Mouse (Mus musculus) neural tube, embryonic 12.5 days (tissue): ENCODE results near the gene Podxl2. TPM values are rescaled to one million over a fixed set of nuclear protein-coding genes. Genes with fewer than 3 reads are reported as not detected.

Source experiments
- ATAC-seq: fragments of 200-750 bp; cut with Nextera tagmentation; 2 replicates; pipeline ENCODE4 v1.8.0; 2017; ENCODE audit warnings: low read depth, mild to moderate bottlenecking, moderate TSS enrichment, moderate library complexity; ENCODE audit not compliant: low FRiP score
- H3K27ac ChIP-seq: fragments of 300-500 bp; sonication (generic); 2 replicates; pipeline ENCODE4 v1.5.1; 2016
- H3K27me3 ChIP-seq: fragments of 300-500 bp; sonication (generic); replicated peaks from 2 replicates; pipeline ENCODE4 v1.6.1; 2016; ENCODE audit warnings: mild to moderate bottlenecking
- H3K36me3 ChIP-seq: fragments of 300-500 bp; sonication (generic); 2 replicates; pipeline ENCODE4 v1.6.1; 2016; ENCODE audit warnings: mild to moderate bottlenecking
- H3K4me1 ChIP-seq: fragments of 300-500 bp; sonication (generic); 2 replicates; pipeline ENCODE4 v1.6.1; 2016
- H3K4me2 ChIP-seq: fragments of 300-500 bp; sonication (generic); replicated peaks from 2 replicates; pipeline ENCODE4 v1.6.1; 2016; ENCODE audit warnings: mild to moderate bottlenecking
- H3K4me3 ChIP-seq: fragments of 300-500 bp; sonication (generic); 2 replicates; pipeline ENCODE4 v1.5.1; 2016
- H3K9ac ChIP-seq: fragments of 300-500 bp; sonication (generic); 2 replicates; pipeline ENCODE4 v1.6.1; 2016; ENCODE audit warnings: mild to moderate bottlenecking
- H3K9me3 ChIP-seq: fragments of 300-500 bp; sonication (generic); 2 replicates; pipeline ENCODE4 v1.6.1; 2016; ENCODE audit warnings: mild to moderate bottlenecking
- WGBS: fragments of 180-500 bp; shearing (Covaris S2); methylation state at CpG from one replicate; pipeline ENCODE4 v1.1.7; 2016; 5-methylcytosine and 5-hydroxymethylcytosine counted together
- polyA plus RNA-seq: library from polyadenylated mRNA; unstranded; fragments of >200 nt; fragmentation: Nextera tagmentation; extraction: Ambion mirVana; gene quantifications from 2 replicates; pipeline ENCODE4 v1.2.1, GENCODE M21; 2016

Podxl2 gene
- polyA plus RNA-seq, 1 experiment from 2014 or later, result 362 TPM

DNA sequence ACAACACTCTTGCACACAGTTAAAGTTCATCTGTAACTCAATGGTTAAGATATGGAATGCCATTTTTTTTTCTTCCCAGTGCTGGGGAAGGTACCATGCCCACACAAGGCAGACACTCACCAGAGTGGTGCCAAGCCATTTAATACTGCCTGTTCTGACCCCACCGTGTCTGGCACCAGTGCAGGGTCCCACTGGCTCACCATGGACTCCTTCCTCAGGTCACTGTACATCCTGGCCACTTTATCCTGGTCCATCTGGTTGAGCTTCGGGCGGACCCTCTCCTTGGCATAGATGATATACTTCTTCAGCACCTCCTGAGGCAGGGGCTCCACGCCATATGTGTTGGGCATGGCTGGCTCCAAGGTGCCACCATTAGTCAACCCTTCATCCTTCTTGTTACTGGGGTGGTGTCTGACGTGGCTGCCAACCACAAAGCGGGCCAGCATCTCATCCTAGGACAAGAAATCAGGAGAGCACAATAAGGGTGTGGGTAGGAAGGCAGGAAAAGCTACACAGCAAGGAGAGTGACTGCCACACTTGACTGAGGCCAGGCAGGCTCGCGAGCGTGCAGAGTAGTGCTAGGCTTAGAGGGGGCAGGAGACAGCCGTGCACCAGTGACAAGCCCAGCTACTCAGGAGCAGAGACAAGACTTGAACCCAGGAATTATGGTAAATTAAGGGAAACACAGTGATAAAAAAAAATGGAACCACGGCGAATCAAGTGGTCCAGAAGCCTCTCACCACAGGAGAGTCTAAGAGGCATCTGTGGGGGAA lies 11.0 kb upstream of the Podxl2 start:
- Histone ChIP-seq H3K36me3 (peaks cover 81% of the 10 kb centered on the region), H3K4me3 (no peak overlapping the region), H3K4me2 (no peak overlapping the region), H3K27ac (no peak overlapping the region), H3K4me1 (peaks cover 3% of the 10 kb centered on the region; the same call in 1 of the 2 replicates), H3K27me3 (no peaks in the 10 kb centered on the region), H3K9ac (no peak overlapping the region), H3K9me3 (no peaks in the 10 kb centered on the region)
- WGBS, result 81% methylated on average over 12 of the region's 12 CpGs
- 0 out of 2 replicates have a peak, but pooled peaks have one; percentile 5 for ATAC-seq

DNA sequence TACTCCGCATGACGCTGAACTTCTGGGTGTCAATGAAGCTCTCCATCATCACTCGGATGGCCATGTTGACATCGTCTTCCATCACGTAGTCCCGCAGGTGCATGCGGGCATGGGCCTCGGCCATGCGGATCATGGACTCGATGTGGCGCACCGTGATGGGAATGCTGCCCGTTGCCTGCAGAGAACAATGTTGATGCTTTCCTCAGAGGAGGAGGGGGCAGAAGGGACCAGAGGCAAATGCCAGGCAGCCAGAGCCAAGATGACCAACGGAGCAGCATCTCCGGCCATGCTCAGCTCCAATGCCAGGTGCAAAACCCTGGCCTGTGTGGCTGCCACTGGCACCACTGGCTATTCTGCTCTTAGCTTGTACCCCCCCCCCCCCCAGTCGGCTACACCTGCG lies 9.8 kb upstream of the Podxl2 start:
- Histone ChIP-seq H3K9me3 (no peaks in the 10 kb centered on the region), H3K4me2 (no peak overlapping the region), H3K4me1 (peaks cover 3% of the 10 kb centered on the region; the same call in 1 of the 2 replicates), H3K36me3 (peaks cover 70% of the 10 kb centered on the region), H3K9ac (no peak overlapping the region), H3K4me3 (no peak overlapping the region), H3K27ac (no peak overlapping the region), H3K27me3 (no peaks in the 10 kb centered on the region)
- 95% methylated on average over 17 of the region's 17 CpGs for WGBS
- no peak for ATAC-seq

DNA sequence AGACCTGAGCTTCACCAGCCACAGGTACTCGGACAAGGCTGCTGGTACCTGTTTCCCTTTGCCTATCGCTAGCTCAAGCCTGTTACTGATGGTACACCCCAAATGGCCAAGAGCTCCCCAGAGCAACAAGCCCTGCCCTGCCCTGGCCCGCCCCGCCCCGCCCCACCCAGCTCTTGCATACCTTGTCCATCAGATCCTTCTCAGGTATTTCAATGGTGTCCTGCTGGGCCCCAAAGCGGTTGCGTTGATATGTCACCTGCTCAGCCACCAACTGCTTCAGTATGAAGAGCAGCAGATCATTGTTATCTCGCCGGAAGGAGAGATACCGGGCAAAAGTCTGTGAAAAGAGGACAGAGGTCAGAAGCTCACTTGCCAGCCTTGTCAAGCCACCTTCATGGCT lies 9.4 kb upstream of the Podxl2 start:
- WGBS, result 93% methylated on average over 10 of the region's 10 CpGs
- H3K9me3 ChIP-seq, result no peaks in the 10 kb centered on the region
- no peak overlapping the region for H3K9ac ChIP-seq
- peaks cover 65% of the 10 kb centered on the region for H3K36me3 ChIP-seq
- no peak overlapping the region for H3K4me2 ChIP-seq
- no peak for ATAC-seq
- no peaks in the 10 kb centered on the region for H3K27me3 ChIP-seq
- H3K4me1 ChIP-seq, result peaks cover 3% of the 10 kb centered on the region; the same call in 1 of the 2 replicates
- H3K27ac ChIP-seq, result no peak overlapping the region
- H3K4me3 ChIP-seq, result no peak overlapping the region

DNA sequence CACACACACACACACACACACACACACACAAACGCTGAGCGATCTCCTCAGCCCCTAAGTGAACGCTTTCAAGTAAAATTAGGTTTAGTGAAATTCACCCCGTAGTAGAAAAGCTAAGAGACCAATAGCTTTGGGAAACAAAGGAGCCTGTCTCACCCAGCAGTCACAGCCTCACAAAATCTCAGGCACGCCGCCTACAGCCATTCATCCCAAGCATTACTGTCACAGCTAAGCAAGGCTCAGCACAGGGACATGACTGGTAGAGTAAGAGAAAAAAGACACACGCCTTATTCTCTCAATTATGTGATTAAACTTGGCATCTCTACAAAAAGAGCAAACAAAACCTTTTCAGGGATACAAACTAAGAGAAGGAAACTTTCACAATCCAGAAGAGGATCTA lies 6.5 kb upstream of the Podxl2 start:
- Histone ChIP-seq H3K9me3 (no peaks in the 10 kb centered on the region), H3K36me3 (peaks cover 38% of the 10 kb centered on the region), H3K9ac (no peak overlapping the region), H3K27me3 (no peaks in the 10 kb centered on the region), H3K4me1 (no peaks in the 10 kb centered on the region; the same call in 1 of the 2 replicates), H3K4me3 (no peak overlapping the region), H3K27ac (no peak overlapping the region), H3K4me2 (no peak overlapping the region)
- no peak for ATAC-seq
- WGBS, result 68% methylated on average over 7 of the region's 7 CpGs

DNA sequence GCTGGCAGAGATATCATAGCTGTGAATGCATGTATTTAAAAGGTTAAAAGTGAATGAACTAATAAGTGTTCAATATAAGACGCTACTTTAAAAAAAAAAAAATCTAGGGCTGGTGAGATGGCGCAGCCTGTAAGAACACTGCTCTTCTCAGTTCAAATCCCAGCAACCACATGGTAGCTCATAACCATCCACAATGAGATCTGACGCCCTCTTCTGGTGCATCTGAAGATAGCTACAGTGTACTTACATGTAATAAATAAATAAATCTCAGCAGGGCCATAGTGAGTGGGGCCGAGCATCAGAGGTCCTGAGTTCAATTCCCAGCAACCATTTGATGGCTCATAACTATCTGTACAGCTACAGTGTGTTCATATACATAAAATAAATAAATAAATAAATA lies 4.6 kb upstream of the Podxl2 start:
- Histone ChIP-seq H3K9me3 (no peaks in the 10 kb centered on the region), H3K27me3 (0 out of 2 replicates have a peak, but pooled peaks cover 3% of the 10 kb centered on the region), H3K36me3 (peaks cover 19% of the 10 kb centered on the region), H3K27ac (no peak overlapping the region), H3K9ac (no peak overlapping the region), H3K4me1 (no peaks in the 10 kb centered on the region; the same call in 1 of the 2 replicates), H3K4me3 (no peak overlapping the region), H3K4me2 (no peak overlapping the region)
- ATAC-seq, result no peak
- WGBS, result 65% methylated on average over 4 of the region's 4 CpGs

DNA sequence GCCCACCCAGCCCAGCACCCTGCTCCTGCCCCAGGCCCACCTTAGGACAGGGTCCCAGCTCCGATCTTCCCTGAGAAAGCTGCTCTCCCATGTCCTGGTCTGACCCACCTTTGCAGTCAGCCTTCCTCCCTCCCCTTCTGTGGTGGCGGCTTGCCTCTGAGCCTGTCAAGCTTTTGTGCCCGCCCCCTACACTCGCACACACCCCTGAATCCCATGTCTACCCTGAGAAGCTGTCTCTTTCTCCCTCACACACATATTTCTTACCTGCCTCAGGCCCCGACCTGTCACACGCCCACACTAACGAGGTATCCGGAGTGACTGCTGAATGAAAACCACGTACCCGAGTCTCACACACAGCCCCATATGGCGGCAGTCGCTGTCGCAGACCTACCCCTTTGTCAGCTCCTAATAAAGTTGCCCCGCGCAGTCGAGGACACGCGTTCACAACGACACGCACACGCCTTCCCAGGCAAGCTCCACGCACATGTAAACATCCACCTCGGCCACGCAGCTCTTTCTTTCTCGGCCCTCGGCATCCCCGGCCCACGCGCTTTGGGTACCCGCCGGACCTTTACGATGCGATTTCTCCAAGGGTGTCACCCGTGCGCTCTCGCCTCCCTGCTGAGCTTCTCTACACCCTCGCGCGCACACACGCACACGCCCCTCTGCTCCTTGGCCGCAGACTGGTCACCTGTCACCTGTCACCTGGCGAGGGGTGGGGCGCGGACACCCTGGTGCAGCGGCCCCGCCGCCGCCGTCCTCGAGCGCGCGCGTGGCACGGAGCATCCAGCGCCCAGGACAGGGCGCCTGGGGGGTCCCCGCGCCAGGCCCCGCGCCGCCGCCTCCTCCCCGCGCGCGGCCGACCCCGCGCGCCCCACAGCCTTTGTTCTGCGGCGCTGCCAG lies 628 bp downstream of the Podxl2 start:
- no peaks in the 10 kb centered on the region for H3K9me3 ChIP-seq
- H3K4me2 ChIP-seq, result peak overlapping the region; percentile 79
- H3K4me3 ChIP-seq, result peak overlapping the region; percentile 95
- H3K27ac ChIP-seq, result peak overlapping the region; percentile 77; the same call in 1 of the 2 replicates
- peak; percentile 54 for ATAC-seq
- peak overlapping the region; percentile 90 for H3K9ac ChIP-seq
- no peaks in the 10 kb centered on the region for H3K36me3 ChIP-seq
- 2% methylated on average over 72 of the region's 74 CpGs for WGBS
- H3K27me3 ChIP-seq, result 0 out of 2 replicates have a peak, but pooled peaks cover 3% of the 10 kb centered on the region
- peaks cover 43% of the 10 kb centered on the region for H3K4me1 ChIP-seq

DNA sequence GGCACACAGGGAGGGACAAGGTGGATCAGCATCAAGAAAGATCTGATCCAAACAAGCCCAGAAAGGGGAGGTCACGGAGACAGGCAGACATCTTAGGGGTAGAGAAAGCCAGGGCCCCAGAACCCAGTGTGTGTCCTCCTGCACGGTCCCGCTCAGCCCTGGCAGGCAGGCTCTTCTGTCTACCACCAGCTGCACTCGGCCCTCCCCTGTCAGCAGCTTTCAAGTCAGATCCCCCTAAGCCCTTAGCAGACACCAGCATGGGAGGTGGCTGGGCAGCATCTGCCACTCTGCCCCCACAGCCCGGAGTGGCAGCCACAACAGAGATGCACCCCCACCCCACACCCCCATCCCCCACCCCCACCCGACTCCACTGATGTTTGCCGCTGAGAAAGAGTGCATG lies 2.0 kb downstream of the Podxl2 start:
- Histone ChIP-seq H3K4me3 (peak overlapping the region; percentile 95), H3K9ac (peak overlapping the region; percentile 90), H3K27me3 (0 out of 2 replicates have a peak, but pooled peaks cover 3% of the 10 kb centered on the region), H3K4me2 (peak overlapping the region; percentile 79), H3K9me3 (no peaks in the 10 kb centered on the region), H3K27ac (peak overlapping the region; percentile 46; the same call in 1 of the 2 replicates), H3K36me3 (0 out of 2 replicates have a peak, but pooled peaks cover 2% of the 10 kb centered on the region), H3K4me1 (peaks cover 43% of the 10 kb centered on the region)
- ATAC-seq, result peak; percentile 35; the same call in 1 of the 2 replicates
- 39% methylated on average over 7 of the region's 7 CpGs for WGBS

DNA sequence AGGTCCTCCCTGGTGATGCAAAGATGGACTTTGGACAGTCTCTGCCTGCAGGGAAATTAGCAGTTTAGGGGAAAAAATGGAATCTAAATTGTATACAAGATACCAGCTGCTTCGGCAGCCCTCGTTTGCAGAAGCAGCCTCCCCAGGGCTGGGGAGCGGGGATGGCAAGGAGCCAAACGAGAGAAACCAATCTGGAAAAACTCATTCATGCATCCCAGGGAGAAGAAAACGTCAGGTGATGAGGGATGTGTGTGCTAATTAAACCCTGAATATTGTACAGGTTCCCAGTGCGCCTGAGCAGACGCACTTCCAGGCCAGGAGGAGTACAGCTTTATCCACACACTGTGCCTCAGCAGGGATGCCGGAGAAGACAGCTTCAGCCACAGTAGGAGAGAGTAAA lies 3.3 kb downstream of the Podxl2 start:
- 0 out of 2 replicates have a peak, but pooled peaks cover 2% of the 10 kb centered on the region for H3K36me3 ChIP-seq
- WGBS, result 43% methylated on average over 8 of the region's 8 CpGs
- no peaks in the 10 kb centered on the region for H3K9me3 ChIP-seq
- no peak overlapping the region for H3K4me3 ChIP-seq
- H3K4me1 ChIP-seq, result peaks cover 43% of the 10 kb centered on the region
- no peak for ATAC-seq
- peak overlapping the region; percentile 79 for H3K4me2 ChIP-seq
- H3K27me3 ChIP-seq, result 0 out of 2 replicates have a peak, but pooled peaks cover 3% of the 10 kb centered on the region
- H3K27ac ChIP-seq, result peak overlapping the region; percentile 27; the same call in 1 of the 2 replicates
- no peak overlapping the region for H3K9ac ChIP-seq

DNA sequence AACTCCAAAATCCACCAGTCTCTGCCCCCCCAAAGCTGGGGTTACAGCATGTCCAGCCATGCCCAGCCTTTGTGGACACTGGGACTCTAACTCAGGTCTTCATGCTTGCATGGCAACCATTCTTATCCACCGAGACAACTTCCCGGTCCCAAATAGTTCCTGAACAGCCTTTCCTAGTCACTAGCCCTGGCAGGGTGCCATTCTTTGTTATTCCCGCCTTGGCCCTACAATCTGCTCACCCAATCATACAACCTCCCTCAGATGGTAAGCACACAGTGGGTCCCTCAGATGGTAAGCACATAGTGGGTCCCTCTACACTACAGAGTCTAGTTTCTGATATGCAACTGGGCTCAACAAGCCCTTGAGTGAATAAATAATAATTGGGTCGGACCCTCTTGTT lies 4.2 kb downstream of the Podxl2 start:
- Histone ChIP-seq H3K9ac (no peak overlapping the region), H3K27ac (no peak overlapping the region), H3K9me3 (no peaks in the 10 kb centered on the region), H3K36me3 (0 out of 2 replicates have a peak, but pooled peaks cover 2% of the 10 kb centered on the region), H3K4me1 (peaks cover 43% of the 10 kb centered on the region), H3K4me2 (peak overlapping the region; percentile 79; the same call in 1 of the 2 replicates), H3K4me3 (no peak overlapping the region), H3K27me3 (no peaks in the 10 kb centered on the region)
- 62% methylated on average over 4 of the region's 4 CpGs for WGBS
- ATAC-seq, result no peak

DNA sequence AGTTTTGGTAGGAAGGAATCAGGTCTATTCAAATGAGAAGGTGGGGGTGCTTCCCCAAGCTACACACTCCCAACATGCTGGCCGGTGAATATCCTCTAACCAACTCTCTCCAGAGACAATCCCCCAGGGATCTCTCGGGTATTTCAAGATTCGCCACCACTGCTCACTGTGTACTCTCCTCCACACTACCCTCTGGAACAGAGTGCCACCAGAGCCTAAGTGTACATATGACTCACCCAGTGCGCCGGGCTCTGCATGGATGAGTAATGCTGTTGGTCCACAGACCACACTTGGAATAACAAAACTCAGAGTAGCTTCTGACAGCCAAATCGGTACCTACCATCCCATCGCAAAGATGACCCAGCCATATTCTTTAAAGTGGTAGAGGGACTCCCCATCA lies 5.4 kb downstream of the Podxl2 start:
- 87% methylated on average over 7 of the region's 7 CpGs for WGBS
- Histone ChIP-seq H3K9ac (no peak overlapping the region), H3K4me1 (peaks cover 43% of the 10 kb centered on the region), H3K4me3 (no peak overlapping the region), H3K27ac (no peak overlapping the region), H3K27me3 (no peaks in the 10 kb centered on the region), H3K4me2 (no peak overlapping the region), H3K9me3 (no peaks in the 10 kb centered on the region), H3K36me3 (peaks cover 13% of the 10 kb centered on the region)
- no peak for ATAC-seq

DNA sequence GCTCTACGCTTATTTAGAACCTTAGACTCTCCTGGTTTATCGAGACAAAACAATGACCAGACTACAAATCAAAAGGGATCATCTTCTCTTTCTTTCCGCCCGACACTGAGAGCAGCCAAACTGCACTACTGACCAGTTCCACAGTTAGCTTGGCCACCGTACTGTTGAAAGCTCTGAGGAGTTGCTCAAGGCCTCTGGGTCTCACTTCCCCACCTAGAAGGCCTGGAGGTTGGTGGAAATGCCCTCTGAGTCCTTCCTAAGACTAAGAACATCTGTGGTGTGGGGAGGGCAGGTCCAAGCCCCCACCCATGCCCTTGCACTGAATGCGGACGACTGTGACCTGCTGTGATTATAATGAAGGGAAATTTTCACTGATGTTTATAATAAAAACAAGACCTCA lies 9.1 kb downstream of the Podxl2 start:
- ATAC-seq, result no peak
- WGBS, result 88% methylated on average over 7 of the region's 7 CpGs

DNA sequence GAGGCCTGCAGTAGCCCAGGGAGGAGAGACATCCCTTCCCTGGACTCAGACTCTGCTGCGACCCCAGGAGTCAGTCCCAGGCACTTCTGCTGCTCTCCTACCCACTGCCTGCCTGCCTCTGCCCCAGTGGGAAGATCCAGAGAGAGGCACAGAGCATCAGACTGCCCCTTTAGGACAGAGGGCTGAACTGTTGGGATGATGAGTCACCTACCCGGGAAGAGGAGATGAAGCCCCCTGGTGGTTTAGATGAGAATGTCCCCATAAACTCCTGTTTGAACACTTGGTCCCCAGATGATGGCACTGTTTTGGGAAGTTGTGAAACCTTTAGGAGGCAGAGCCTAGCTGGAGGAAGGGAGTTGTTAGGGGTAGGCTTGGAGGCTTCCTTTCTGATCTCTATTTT lies 13.9 kb downstream of the Podxl2 start:
- Histone ChIP-seq H3K4me3 (no peak overlapping the region), H3K9me3 (0 out of 2 replicates have a peak, but pooled peaks cover 5% of the 10 kb centered on the region), H3K4me2 (no peak overlapping the region), H3K4me1 (peaks cover 3% of the 10 kb centered on the region; the same call in 1 of the 2 replicates), H3K27me3 (no peaks in the 10 kb centered on the region), H3K9ac (no peak overlapping the region), H3K36me3 (peaks cover 72% of the 10 kb centered on the region), H3K27ac (no peak overlapping the region)
- ATAC-seq, result no peak
- 19% methylated on average over 2 of the region's 2 CpGs for WGBS

More for the DNA sequence above, 9.1 kb downstream of the Podxl2 start:
- peaks cover 46% of the 10 kb centered on the region for H3K36me3 ChIP-seq
- H3K4me2 ChIP-seq, result no peak overlapping the region
- 0 out of 2 replicates have a peak, but pooled peaks cover 5% of the 10 kb centered on the region for H3K9me3 ChIP-seq
- H3K27ac ChIP-seq, result no peak overlapping the region
- peaks cover 12% of the 10 kb centered on the region for H3K4me1 ChIP-seq
- no peak overlapping the region for H3K9ac ChIP-seq
- no peak overlapping the region for H3K4me3 ChIP-seq
- no peaks in the 10 kb centered on the region for H3K27me3 ChIP-seq
